Mouse (Mus musculus) hindbrain, embryonic 11.5 days (tissue): Measurements from ENCODE around the gene Pgf. TPM values are rescaled to one million over a fixed set of nuclear protein-coding genes. Genes with fewer than 3 reads are reported as not detected.

Experiments
- ATAC-seq: fragments of 200-750 bp; cut with Nextera tagmentation; 2 replicates; pipeline ENCODE4 v1.8.0; 2017; ENCODE audit warnings: mild to moderate bottlenecking, moderate TSS enrichment, moderate library complexity; ENCODE audit not compliant: low FRiP score
- DNase-seq: peaks from one replicate; pipeline ENCODE4 v3.0.0-alpha.2; 2015; ENCODE audit warnings: low spot score
- H3K27ac ChIP-seq: fragments of 300-500 bp; sonication (generic); 2 replicates; pipeline ENCODE4 v1.5.1; 2014; ENCODE audit warnings: mild to moderate bottlenecking, low read depth, low read length
- H3K27me3 ChIP-seq: fragments of 300-500 bp; sonication (generic); 2 replicates; pipeline ENCODE4 v1.6.1; 2014; ENCODE audit warnings: mild to moderate bottlenecking, low read length, moderate library complexity, mixed read lengths; ENCODE audit not compliant: control insufficient read depth, insufficient read depth
- H3K36me3 ChIP-seq: fragments of 300-500 bp; sonication (generic); 2 replicates; pipeline ENCODE4 v1.6.1; 2014; ENCODE audit warnings: mild to moderate bottlenecking, low read length, moderate library complexity, mixed read lengths; ENCODE audit not compliant: control insufficient read depth, insufficient read depth
- H3K4me1 ChIP-seq: fragments of 300-500 bp; sonication (generic); replicated peaks from 2 replicates; pipeline ENCODE4 v1.6.1; 2014; ENCODE audit warnings: low read length, mixed read lengths; ENCODE audit not compliant: control insufficient read depth, insufficient read depth
- H3K4me2 ChIP-seq: fragments of 300-500 bp; sonication (generic); replicated peaks from 2 replicates; pipeline ENCODE4 v1.6.1; 2014; ENCODE audit warnings: mild to moderate bottlenecking, low read depth, low read length
- H3K4me3 ChIP-seq: fragments of 300-500 bp; sonication (generic); 2 replicates; pipeline ENCODE4 v1.5.1; 2014; ENCODE audit warnings: low read depth, low read length
- H3K9ac ChIP-seq: fragments of 300-500 bp; sonication (generic); 2 replicates; pipeline ENCODE4 v1.6.1; 2014; ENCODE audit warnings: low read depth, low read length
- H3K9me3 ChIP-seq: fragments of 300-500 bp; sonication (generic); 2 replicates; pipeline ENCODE4 v1.6.1; 2016; ENCODE audit warnings: low read length; ENCODE audit not compliant: control insufficient read depth
- WGBS: fragments of 180-500 bp; shearing (Covaris S2); extraction: QIAGEN DNeasy Blood & Tissue Kit; methylation state at CpG from one replicate; pipeline ENCODE4 v1.1.7; 2014; 5-methylcytosine and 5-hydroxymethylcytosine counted together
- polyA plus RNA-seq: library from polyadenylated mRNA; unstranded; fragments of >200 nt; fragmentation: Nextera tagmentation; extraction: Ambion mirVana; gene quantifications from 2 replicates; pipeline ENCODE4 v1.2.1, GENCODE M21; 2014

The Pgf gene
- polyA plus RNA-seq, 1 experiment from 2014 or later = 7.8 TPM

- H3K4me1 ChIP-seq = no peaks in the 10 kb centered on the region
- no peak for DNase-seq
- H3K4me2 ChIP-seq = no peak overlapping the region
- H3K4me3 ChIP-seq = no peak overlapping the region
- no peak for ATAC-seq
- no peaks in the 10 kb centered on the region for H3K27me3 ChIP-seq
- WGBS = 92% methylated on average over 9 of the region's 9 CpGs
- H3K9me3 ChIP-seq = no peaks in the 10 kb centered on the region
- no peak overlapping the region for H3K9ac ChIP-seq
- H3K36me3 ChIP-seq = peaks cover 11% of the 10 kb centered on the region
- no peak overlapping the region for H3K27ac ChIP-seq
Measured at GRCm38 (mm10) chr12:85121806-85122459, 55.7 kb downstream of the Pgf start.

Other genes with a start within 250 kb of the Pgf start
- gene Fcf1, start 206.9 kb downstream of the Pgf start, polyA plus RNA-seq = 148 and 156 TPM in 2 replicates
- 21.8 and 24.5 TPM in 2 replicates for gene Arel1, start 206.9 kb downstream of the Pgf start, polyA plus RNA-seq
- 44.2 and 53.2 TPM in 2 replicates for gene Ylpm1, start 181.5 kb downstream of the Pgf start, polyA plus RNA-seq
- 2.4 and 4.1 TPM in 2 replicates for gene Prox2, start 67.0 kb downstream of the Pgf start, polyA plus RNA-seq
- gene Dlst, start 67.0 kb downstream of the Pgf start, polyA plus RNA-seq = 98.7 and 101 TPM in 2 replicates
- gene Rps6kl1, start 26.5 kb downstream of the Pgf start, polyA plus RNA-seq = 2.3 and 2.6 TPM in 2 replicates
- 90.0 and 103 TPM in 2 replicates for gene Eif2b2, start 41.7 kb upstream of the Pgf start, polyA plus RNA-seq
- 7.7 and 8.4 TPM in 2 replicates for gene Mlh3, start 92.8 kb upstream of the Pgf start, polyA plus RNA-seq
- gene Acyp1, start 110.6 kb upstream of the Pgf start, polyA plus RNA-seq = 71.4 and 73.8 TPM in 2 replicates
- gene Zc2hc1c, start 110.8 kb upstream of the Pgf start, polyA plus RNA-seq = 1.2 and 1.5 TPM in 2 replicates
- 10.2 and 13.4 TPM in 2 replicates for gene Nek9, start 161.6 kb upstream of the Pgf start, polyA plus RNA-seq
- 279 TPM in 2 replicates for gene Tmed10, start 197.1 kb upstream of the Pgf start, polyA plus RNA-seq